Mouse (Mus musculus): ENCODE measurements around the gene Kcnj4. TPM values are rescaled to one million over a fixed set of nuclear protein-coding genes. Genes with fewer than 3 reads are reported as not detected.

Kcnj4 gene
- polyA plus RNA-seq, 1 experiment from 2014 or later = not detected

- no peak overlapping the region; the same call in 1 of the 2 replicates for H3K27ac ChIP-seq (ENCODE audit: low read depth, low read length)
Measured at GRCm38 (mm10) chr15:79439386-79439785, 65.7 kb downstream of the Kcnj4 start.

GRCm38 (mm10) chr15:79438816-79439215, 66.2 kb downstream of the Kcnj4 start:
- peaks cover 58% of the 10 kb centered on the region for H3K4me1 ChIP-seq (ENCODE audit: control insufficient read depth, insufficient read depth, low read length)
- 52% methylated on average over 8 of the region's 8 CpGs for WGBS

More at GRCm38 (mm10) chr15:79439386-79439785, 65.7 kb downstream of the Kcnj4 start:
- ATAC-seq (ENCODE audit: low FRiP score, low TSS enrichment) = no peak
- Histone ChIP-seq H3K9me3 (ENCODE audit: control insufficient read depth, low read length) (no peaks in the 10 kb centered on the region), H3K27me3 (ENCODE audit: control insufficient read depth, insufficient read depth, low read length) (no peaks in the 10 kb centered on the region), H3K9ac (ENCODE audit: low read depth, low read length) (peak overlapping the region; percentile 14; the same call in 1 of the 2 replicates), H3K4me2 (replicated peaks; ENCODE audit: low read depth, low read length) (no peak overlapping the region), H3K4me3 (ENCODE audit: low read length) (no peak overlapping the region), H3K4me1 (ENCODE audit: control insufficient read depth, insufficient read depth, low read length) (peaks cover 58% of the 10 kb centered on the region), H3K36me3 (ENCODE audit: control insufficient read depth, insufficient read depth, low read length) (peaks cover 43% of the 10 kb centered on the region)
- WGBS = 76% methylated on average over 4 of the region's 4 CpGs

DNA sequence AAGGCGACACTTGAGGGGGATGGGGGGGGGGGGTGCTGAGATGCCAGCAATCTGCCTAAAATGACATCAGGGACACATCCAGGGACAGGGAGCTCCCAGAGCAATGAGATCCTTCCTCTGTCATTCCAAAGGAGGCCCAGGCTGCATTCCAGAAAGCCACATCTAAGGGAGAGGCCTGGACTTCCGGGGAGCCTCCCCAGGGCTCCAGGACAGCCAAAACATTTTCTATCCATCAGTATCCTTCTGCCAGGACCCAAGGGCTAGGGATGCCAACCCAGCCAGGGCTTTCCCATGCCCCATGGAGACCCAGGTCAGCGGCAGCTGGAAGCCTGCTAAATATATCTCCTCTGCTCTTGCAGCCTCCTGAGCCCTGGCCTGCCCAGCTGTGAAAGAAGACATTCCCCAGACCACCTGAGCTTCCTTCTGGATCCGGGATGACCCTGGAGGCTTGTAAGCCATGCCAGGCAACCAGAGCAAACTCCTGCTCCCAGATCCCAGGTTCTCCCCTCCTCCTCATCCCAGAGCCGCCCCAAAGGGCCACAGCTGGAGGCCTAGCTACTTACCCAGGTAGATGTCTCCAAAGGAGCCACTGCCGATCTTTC, 66.7 kb downstream of the Kcnj4 start:
- no peak for ATAC-seq (ENCODE audit: low FRiP score, low TSS enrichment)
- 81% methylated on average over 6 of the region's 6 CpGs for WGBS
- no peak overlapping the region for H3K4me2 ChIP-seq (replicated peaks; ENCODE audit: low read depth, low read length)
- no peak overlapping the region for H3K4me3 ChIP-seq (ENCODE audit: low read length)
- H3K9ac ChIP-seq (ENCODE audit: low read depth, low read length) = peak overlapping the region; percentile 13; the same call in 1 of the 2 replicates
- peaks cover 58% of the 10 kb centered on the region for H3K4me1 ChIP-seq (ENCODE audit: control insufficient read depth, insufficient read depth, low read length)
- H3K27me3 ChIP-seq (ENCODE audit: control insufficient read depth, insufficient read depth, low read length) = no peaks in the 10 kb centered on the region
- H3K36me3 ChIP-seq (ENCODE audit: control insufficient read depth, insufficient read depth, low read length) = peaks cover 51% of the 10 kb centered on the region
- no peaks in the 10 kb centered on the region for H3K9me3 ChIP-seq (ENCODE audit: control insufficient read depth, low read length)
- no peak overlapping the region for H3K27ac ChIP-seq (ENCODE audit: low read depth, low read length)

More at GRCm38 (mm10) chr15:79438816-79439215, 66.2 kb downstream of the Kcnj4 start:
- ATAC-seq (ENCODE audit: low FRiP score, low TSS enrichment) = no peak
- no peaks in the 10 kb centered on the region for H3K9me3 ChIP-seq (ENCODE audit: control insufficient read depth, low read length)
- no peak overlapping the region; the same call in 1 of the 2 replicates for H3K9ac ChIP-seq (ENCODE audit: low read depth, low read length)
- no peak overlapping the region for H3K4me3 ChIP-seq (ENCODE audit: low read length)
- no peak overlapping the region for H3K27ac ChIP-seq (ENCODE audit: low read depth, low read length)
- H3K4me2 ChIP-seq (replicated peaks; ENCODE audit: low read depth, low read length) = no peak overlapping the region
- peaks cover 49% of the 10 kb centered on the region for H3K36me3 ChIP-seq (ENCODE audit: control insufficient read depth, insufficient read depth, low read length)
- H3K27me3 ChIP-seq (ENCODE audit: control insufficient read depth, insufficient read depth, low read length) = no peaks in the 10 kb centered on the region

DNA sequence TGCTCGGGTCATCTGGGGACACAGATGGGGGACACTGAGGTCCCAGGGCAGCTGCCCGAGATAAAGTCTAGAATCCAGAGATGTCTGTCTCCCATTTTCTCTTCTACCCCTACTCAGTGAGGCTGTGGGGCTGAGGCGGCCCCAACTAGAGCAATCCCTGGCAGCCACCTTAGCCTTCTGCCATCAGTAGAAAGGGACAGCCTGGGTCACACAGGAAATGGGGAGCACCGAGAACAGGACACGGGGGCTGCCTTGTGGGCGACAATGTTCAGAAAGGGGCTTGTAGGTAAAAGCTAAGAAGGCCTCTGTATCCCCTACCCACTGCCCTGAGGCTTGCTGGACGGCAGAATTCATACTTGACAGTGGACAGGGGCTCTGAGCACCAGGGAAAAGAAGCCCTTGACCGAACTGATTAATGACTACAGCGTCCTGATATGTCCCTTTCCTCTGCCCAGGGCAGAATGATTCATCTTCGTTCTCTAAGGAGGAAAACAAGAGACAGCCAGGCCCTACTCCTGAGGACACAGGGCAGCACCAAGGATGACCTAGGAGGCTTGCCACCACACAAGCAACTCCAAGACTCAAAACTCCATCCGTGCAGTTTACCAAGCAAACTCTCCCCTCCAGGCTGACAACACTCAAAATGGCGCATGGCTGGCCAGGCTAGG, 67.4 kb downstream of the Kcnj4 start:
- no peaks in the 10 kb centered on the region for H3K27me3 ChIP-seq (ENCODE audit: control insufficient read depth, insufficient read depth, low read length)
- no peak overlapping the region for H3K27ac ChIP-seq (ENCODE audit: low read depth, low read length)
- H3K9ac ChIP-seq (ENCODE audit: low read depth, low read length) = no peak overlapping the region
- no peak overlapping the region for H3K4me3 ChIP-seq (ENCODE audit: low read length)
- H3K4me2 ChIP-seq (replicated peaks; ENCODE audit: low read depth, low read length) = no peak overlapping the region
- no peaks in the 10 kb centered on the region for H3K9me3 ChIP-seq (ENCODE audit: control insufficient read depth, low read length)
- ATAC-seq (ENCODE audit: low FRiP score, low TSS enrichment) = no peak
- peaks cover 57% of the 10 kb centered on the region for H3K36me3 ChIP-seq (ENCODE audit: control insufficient read depth, insufficient read depth, low read length)
- peaks cover 61% of the 10 kb centered on the region for H3K4me1 ChIP-seq (ENCODE audit: control insufficient read depth, insufficient read depth, low read length)
- 80% methylated on average over 12 of the region's 12 CpGs for WGBS

DNA sequence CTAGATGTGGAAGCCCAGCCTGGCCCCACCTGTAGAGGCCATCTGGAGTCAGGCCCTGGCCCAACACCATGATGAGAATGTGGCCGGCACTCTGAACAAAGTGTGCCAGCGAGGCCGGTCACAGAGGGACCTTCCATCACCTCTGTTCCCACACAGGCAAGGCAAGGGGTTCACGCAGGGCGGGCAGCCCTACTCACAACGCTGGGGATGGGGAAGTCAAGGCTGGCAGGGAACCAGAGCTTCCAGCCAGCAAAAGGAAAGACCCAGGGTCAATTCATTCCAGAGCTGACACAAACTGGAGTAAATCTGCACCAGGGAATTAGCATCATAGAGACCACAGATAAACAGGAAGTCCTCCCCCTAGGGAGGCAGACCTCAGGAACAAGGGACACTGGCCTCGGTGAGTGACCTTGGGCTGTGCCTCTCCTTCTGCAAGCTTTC, 68.5 kb downstream of the Kcnj4 start:
- Histone ChIP-seq H3K27me3 (ENCODE audit: control insufficient read depth, insufficient read depth, low read length) (no peaks in the 10 kb centered on the region), H3K27ac (ENCODE audit: low read depth, low read length) (no peak overlapping the region; the same call in 1 of the 2 replicates), H3K4me1 (ENCODE audit: control insufficient read depth, insufficient read depth, low read length) (peaks cover 61% of the 10 kb centered on the region), H3K4me2 (replicated peaks; ENCODE audit: low read depth, low read length) (no peak overlapping the region), H3K4me3 (ENCODE audit: low read length) (no peak overlapping the region), H3K9me3 (ENCODE audit: control insufficient read depth, low read length) (no peaks in the 10 kb centered on the region), H3K9ac (ENCODE audit: low read depth, low read length) (no peak overlapping the region), H3K36me3 (ENCODE audit: control insufficient read depth, insufficient read depth, low read length) (peaks cover 65% of the 10 kb centered on the region)
- WGBS = 63% methylated on average over 7 of the region's 7 CpGs
- no peak for ATAC-seq (ENCODE audit: low FRiP score, low TSS enrichment)

- Histone ChIP-seq H3K9ac (ENCODE audit: low read depth, low read length) (no peak overlapping the region), H3K9me3 (ENCODE audit: control insufficient read depth, low read length) (no peaks in the 10 kb centered on the region), H3K27me3 (ENCODE audit: control insufficient read depth, insufficient read depth, low read length) (no peaks in the 10 kb centered on the region), H3K4me3 (ENCODE audit: low read length) (no peak overlapping the region), H3K36me3 (ENCODE audit: control insufficient read depth, insufficient read depth, low read length) (peaks cover 77% of the 10 kb centered on the region), H3K27ac (ENCODE audit: low read depth, low read length) (peak overlapping the region; percentile 9; the same call in 1 of the 2 replicates), H3K4me2 (replicated peaks; ENCODE audit: low read depth, low read length) (no peak overlapping the region), H3K4me1 (ENCODE audit: control insufficient read depth, insufficient read depth, low read length) (peaks cover 52% of the 10 kb centered on the region)
- ATAC-seq (ENCODE audit: low FRiP score, low TSS enrichment) = no peak
- WGBS = 31% methylated on average over 7 of the region's 7 CpGs
Measured at GRCm38 (mm10) chr15:79435191-79435671, 69.8 kb downstream of the Kcnj4 start.

Small RNA genes within 50 kb of the gene (microRNA-seq; reads per million reads assigned to microRNA genes)
- gene Gm44302 = not detected

Other genes with a start within 250 kb of the Kcnj4 start
- 6.1 and 10.3 TPM in 2 replicates for gene Baiap2l2, start 219.7 kb downstream of the Kcnj4 start, polyA plus RNA-seq (2014; fragmentation: Nextera tagmentation; extraction: Ambion mirVana)
- gene Pla2g6, start 176.9 kb downstream of the Kcnj4 start, polyA plus RNA-seq (2014; fragmentation: Nextera tagmentation; extraction: Ambion mirVana) = 10.9 and 17.0 TPM in 2 replicates
- 3.4 and 3.6 TPM in 2 replicates for gene Maff, start 158.6 kb downstream of the Kcnj4 start, polyA plus RNA-seq (2014; fragmentation: Nextera tagmentation; extraction: Ambion mirVana)
- gene Tmem184b, start 101.7 kb downstream of the Kcnj4 start, polyA plus RNA-seq (2014; fragmentation: Nextera tagmentation; extraction: Ambion mirVana) = 45.8 and 63.1 TPM in 2 replicates
- 88.8 and 107 TPM in 2 replicates for gene Csnk1e, start 49.7 kb downstream of the Kcnj4 start, polyA plus RNA-seq (2014; fragmentation: Nextera tagmentation; extraction: Ambion mirVana)
- 38.2 and 40.1 TPM in 2 replicates for gene Kdelr3, start 11.2 kb upstream of the Kcnj4 start, polyA plus RNA-seq (2014; fragmentation: Nextera tagmentation; extraction: Ambion mirVana)
- 84.7 and 93.8 TPM in 2 replicates for gene Ddx17, start 41.5 kb upstream of the Kcnj4 start, polyA plus RNA-seq (2014; fragmentation: Nextera tagmentation; extraction: Ambion mirVana)
- 1.4 and 2.0 TPM in 2 replicates for gene Dmc1, start 99.9 kb upstream of the Kcnj4 start, polyA plus RNA-seq (2014; fragmentation: Nextera tagmentation; extraction: Ambion mirVana)
- gene Fam227a, start 153.7 kb upstream of the Kcnj4 start, polyA plus RNA-seq (2014; fragmentation: Nextera tagmentation; extraction: Ambion mirVana) = 1.6 and 2.7 TPM in 2 replicates
- gene Cby1, start 154.0 kb upstream of the Kcnj4 start, polyA plus RNA-seq (2014; fragmentation: Nextera tagmentation; extraction: Ambion mirVana) = 52.4 and 56.0 TPM in 2 replicates
- gene Tomm22, start 165.6 kb upstream of the Kcnj4 start, polyA plus RNA-seq (2014; fragmentation: Nextera tagmentation; extraction: Ambion mirVana) = 274 and 346 TPM in 2 replicates
- 11.9 and 13.0 TPM in 2 replicates for gene Josd1, start 182.7 kb upstream of the Kcnj4 start, polyA plus RNA-seq (2014; fragmentation: Nextera tagmentation; extraction: Ambion mirVana)
- 20.3 and 31.6 TPM in 2 replicates for gene Gtpbp1, start 185.6 kb upstream of the Kcnj4 start, polyA plus RNA-seq (2014; fragmentation: Nextera tagmentation; extraction: Ambion mirVana)
- gene Sun2, start 237.3 kb upstream of the Kcnj4 start, polyA plus RNA-seq (2014; fragmentation: Nextera tagmentation; extraction: Ambion mirVana) = 5.1 and 6.9 TPM in 2 replicates